Mouse (Mus musculus): ENCODE data around the gene Sall4.

Sall4 gene

GRCm38 (mm10) chr2:168767582-168767981, at the start of gene Sall4:
Gene Sall4 (minus strand): TSS chr2:168767943.
- no peak for DNase-seq (ENCODE audit: low read depth, low spot score)

GRCm38 (mm10) chr2:168813243-168813642, 45.5 kb upstream of the Sall4 start:
- DNase-seq (ENCODE audit: low read depth, low spot score) = no peak

- no peak for DNase-seq (ENCODE audit: low read depth, low spot score)
Observed at GRCm38 (mm10) chr2:168809895-168810294, 42.2 kb upstream of the Sall4 start.

- DNase-seq (ENCODE audit: low read depth, low spot score) = no peak
Observed at GRCm38 (mm10) chr2:168807681-168808080, 39.9 kb upstream of the Sall4 start.

- no peak for DNase-seq (ENCODE audit: low read depth, low spot score)
Observed at GRCm38 (mm10) chr2:168803849-168804248, 36.1 kb upstream of the Sall4 start.

GRCm38 (mm10) chr2:168799326-168799725, 31.6 kb upstream of the Sall4 start:
- DNase-seq (ENCODE audit: low read depth, low spot score) = no peak

GRCm38 (mm10) chr2:168798921-168799320, 31.2 kb upstream of the Sall4 start:
- peak; percentile 63 for DNase-seq (ENCODE audit: low read depth, low spot score)

GRCm38 (mm10) chr2:168791115-168791802, 23.5 kb upstream of the Sall4 start:
- DNase-seq (ENCODE audit: low read depth, low spot score) = peak; percentile 81

- DNase-seq (ENCODE audit: low read depth, low spot score) = peak; percentile 85
Observed at GRCm38 (mm10) chr2:168786174-168786573, 18.4 kb upstream of the Sall4 start.

- peak; percentile 43 for DNase-seq (ENCODE audit: low read depth, low spot score)
Observed at GRCm38 (mm10) chr2:168780596-168780995, 12.9 kb upstream of the Sall4 start.

- DNase-seq (ENCODE audit: low read depth, low spot score) = peak; percentile 59
Observed at GRCm38 (mm10) chr2:168780024-168780423, 12.3 kb upstream of the Sall4 start.

GRCm38 (mm10) chr2:168777481-168777880, 9.7 kb upstream of the Sall4 start:
- peak; percentile 59 for DNase-seq (ENCODE audit: low read depth, low spot score)

- no peak for DNase-seq (ENCODE audit: low read depth, low spot score)
Observed at GRCm38 (mm10) chr2:168776238-168776637, 8.5 kb upstream of the Sall4 start.

GRCm38 (mm10) chr2:168769259-168769658, 1.5 kb upstream of the Sall4 start:
- peak; percentile 77 for DNase-seq (ENCODE audit: low read depth, low spot score)

GRCm38 (mm10) chr2:168766538-168767361, 993 bp downstream of the Sall4 start:
- peak; percentile 99 for DNase-seq (ENCODE audit: low read depth, low spot score)

GRCm38 (mm10) chr2:168765696-168766537, 1.8 kb downstream of the Sall4 start:
- no peak for DNase-seq (ENCODE audit: low read depth, low spot score)

- DNase-seq (ENCODE audit: low read depth, low spot score) = peak; percentile 91
Observed at GRCm38 (mm10) chr2:168765065-168765681, 2.6 kb downstream of the Sall4 start.

GRCm38 (mm10) chr2:168764460-168764867, 3.3 kb downstream of the Sall4 start:
- peak; percentile 91 for DNase-seq (ENCODE audit: low read depth, low spot score)

GRCm38 (mm10) chr2:168763785-168764184, 4.0 kb downstream of the Sall4 start:
- no peak for DNase-seq (ENCODE audit: low read depth, low spot score)

- DNase-seq (ENCODE audit: low read depth, low spot score) = peak; percentile 81
Observed at GRCm38 (mm10) chr2:168762411-168762815, 5.3 kb downstream of the Sall4 start.

GRCm38 (mm10) chr2:168761954-168762353, 5.8 kb downstream of the Sall4 start:
- DNase-seq (ENCODE audit: low read depth, low spot score) = peak; percentile 60
